In genomic region chr1:182191816-182192545, GRCm38 (mm10) we compare ENCODE assay signal across 16 mouse cellular contexts. TPM values are rescaled to one million over a fixed set of nuclear protein-coding genes. Genes with fewer than 3 reads are reported as not detected.
DNase-seq lines count a peak whose midpoint lies in the region; ATAC-seq lines count a peak whose summit lies in the region.
"Had no signal": no experiment of that assay in that cellular context is flagged by ENCODE, and none has a peak within 500 bp of the region (broad histone marks: within the 10 kb centered on the region; RNA-seq: fewer than 3 reads in every experiment).

No protein-coding gene starts in this region.

- peak; percentile 31; the same call in 1 of the 2 replicates for ATAC-seq in kidney, embryonic 16.5 days (ENCODE audit: low FRiP score, low TSS enrichment)

- peaks cover 7% of the 10 kb centered on the region for H3K9me3 ChIP-seq in kidney, embryonic 16.5 days (ENCODE audit: low read length)
- H3K9me3 ChIP-seq: hindbrain, embryonic 12.5 days had no signal

- peak; percentile 39 for DNase-seq in heart, adult 8-10 months (ENCODE audit: low spot score)
- DNase-seq in heart, postnatal 36 days: no peak
- peak; percentile 66 for DNase-seq in R1 (ENCODE audit: low read depth, low spot score)
- peak; percentile 75 for DNase-seq in lung, postnatal 25 days (ENCODE audit: low spot score)
- DNase-seq in layer of hippocampus, postnatal 25 days (ENCODE audit: extremely low spot score in 1 of 2, low spot score in 1 of 2): no peak
- no peak for DNase-seq in testis, postnatal 14 days (ENCODE audit: low spot score)
- DNase-seq: gastrocnemius, postnatal 10 days; spleen, adult 18-20 months; thymus, adult 2 months had no signal

- intact Hi-C loops in heart, postnatal 36 days (cut with DNase I): no loop called here

- H3K4me1 ChIP-seq in kidney, embryonic 16.5 days (ENCODE audit: insufficient read depth, low read length): peaks cover 9% of the 10 kb centered on the region; the same call in 1 of the 2 replicates
- H3K4me1 ChIP-seq: hindbrain, embryonic 12.5 days had no signal

- no peaks in the 10 kb centered on the region for H3K27me3 ChIP-seq in kidney, embryonic 16.5 days (ENCODE audit: insufficient read depth, low read length)
- H3K27me3 ChIP-seq: CH12.LX; hindbrain, embryonic 12.5 days; megakaryocyte, embryonic 14.5 days had no signal

- H3K36me3 ChIP-seq in kidney, embryonic 16.5 days (ENCODE audit: insufficient read depth, low read length): no peaks in the 10 kb centered on the region
- H3K36me3 ChIP-seq: hindbrain, embryonic 12.5 days had no signal

- no peak overlapping the region for H3K9ac ChIP-seq in kidney, embryonic 16.5 days (replicated peaks; ENCODE audit: low read length)
- H3K9ac ChIP-seq: hindbrain, embryonic 12.5 days had no signal

- H3K4me3 ChIP-seq in kidney, embryonic 16.5 days (ENCODE audit: low read length): no peak overlapping the region
- H3K4me3 ChIP-seq: hindbrain, embryonic 12.5 days; megakaryocyte, embryonic 14.5 days; myocyte had no signal

- WGBS in kidney, embryonic 16.5 days: 30% methylated on average over 10 of the region's 10 CpGs

- H3K27ac ChIP-seq in kidney, embryonic 16.5 days (ENCODE audit: low read length): peak overlapping the region; percentile 40; the same call in 1 of the 2 replicates
- H3K27ac ChIP-seq: hindbrain, embryonic 12.5 days had no signal

- H3K4me2 ChIP-seq in kidney, embryonic 16.5 days (replicated peaks; ENCODE audit: low read depth, low read length): no peak overlapping the region
- H3K4me2 ChIP-seq: hindbrain, embryonic 12.5 days had no signal

RNA-seq across cellular contexts. Expression of gene Vmn1r1, which starts 27.7 kb away (rescaled TPM):
- total RNA-seq in heart, adult 8-10 months (2022): not detected
- not detected for total RNA-seq in heart, postnatal 36 days (2021)
- not detected in 2 replicates for polyA plus RNA-seq in kidney, embryonic 16.5 days (2015; fragmentation: Nextera tagmentation; extraction: Ambion mirVana)
- total RNA-seq in layer of hippocampus, postnatal 25 days (2021): not detected
- total RNA-seq: CH12.LX; gastrocnemius, postnatal 10 days; layer of hippocampus, postnatal 10 days had no signal
- polyA plus RNA-seq: hindbrain, embryonic 12.5 days; limb, embryonic 11.5 days; myocyte; thymus, adult 2 months had no signal

Comparison
In these comparisons a context has a peak if more than half of its experiments do, and no peak if none do; other contexts are left out.
1. DNase-seq: peak in heart, adult 8-10 months (single experiment), R1 (single experiment) and lung, postnatal 25 days (single experiment); none in heart, postnatal 36 days (0 of 2), layer of hippocampus, postnatal 25 days (0 of 2) and testis, postnatal 14 days (single experiment).